Mouse (Mus musculus) spleen, postnatal 36 days (tissue): ENCODE data around the gene Hoxa5.

Source experiments
- DNase-seq, 2 experiments: peaks; one replicate each; pipeline ENCODE4 v3.0.0; 2022; ENCODE audit warnings: low spot score in 2 of 2, mixed read lengths in 1 of 2

Gene Hoxa5

GRCm38 (mm10) chr6:52227470-52228222 is 23.3 kb upstream of the Hoxa5 start:
- DNase-seq = no peak

GRCm38 (mm10) chr6:52226569-52227257 is 22.3 kb upstream of the Hoxa5 start:
- DNase-seq = no peak

GRCm38 (mm10) chr6:52225612-52226568 is 21.5 kb upstream of the Hoxa5 start:
- no peak for DNase-seq

GRCm38 (mm10) chr6:52224895-52225611 is 20.7 kb upstream of the Hoxa5 start:
- no peak for DNase-seq

GRCm38 (mm10) chr6:52223939-52224760 is 19.8 kb upstream of the Hoxa5 start:
- no peak for DNase-seq

GRCm38 (mm10) chr6:52222729-52223128 is 18.3 kb upstream of the Hoxa5 start:
- DNase-seq = no peak

- no peak for DNase-seq
Measured at GRCm38 (mm10) chr6:52221993-52222685, 17.8 kb upstream of the Hoxa5 start.

- DNase-seq = peak; percentile 56 to 66
Measured at GRCm38 (mm10) chr6:52221337-52221992, 17.1 kb upstream of the Hoxa5 start, which contains the start of gene Hoxa7. TSS of gene Hoxa7 (minus strand) at chr6:52221854.

GRCm38 (mm10) chr6:52220865-52221310 is 16.5 kb upstream of the Hoxa5 start:
- DNase-seq = no peak

- DNase-seq = no peak
Measured at GRCm38 (mm10) chr6:52220003-52220864, 15.8 kb upstream of the Hoxa5 start.

GRCm38 (mm10) chr6:52219234-52219942 is 15.0 kb upstream of the Hoxa5 start:
- no peak for DNase-seq

GRCm38 (mm10) chr6:52218643-52219215 is 14.3 kb upstream of the Hoxa5 start:
- no peak for DNase-seq

GRCm38 (mm10) chr6:52217895-52218642 is 13.7 kb upstream of the Hoxa5 start:
- DNase-seq = no peak

GRCm38 (mm10) chr6:52217459-52217768 is 13.0 kb upstream of the Hoxa5 start:
- peak; percentile 32 to 40 for DNase-seq

- DNase-seq = no peak
Measured at GRCm38 (mm10) chr6:52216691-52217458, 12.5 kb upstream of the Hoxa5 start.
